Mouse (Mus musculus): Measurements from ENCODE around the gene As3mt.

As3mt gene

GRCm38 (mm10) chr19:46707296-46708151, at the start of gene As3mt:
Gene As3mt, plus strand, starts transcription at chr19:46707458.
- DNase-seq (ENCODE audit: low read depth, low spot score): peak; percentile 82

- DNase-seq (ENCODE audit: low read depth, low spot score): no peak
Measured at GRCm38 (mm10) chr19:46658348-46658747, 48.9 kb upstream of the As3mt start.

- DNase-seq (ENCODE audit: low read depth, low spot score): no peak
Measured at GRCm38 (mm10) chr19:46658851-46659250, 48.4 kb upstream of the As3mt start.

- no peak for DNase-seq (ENCODE audit: low read depth, low spot score)
Measured at GRCm38 (mm10) chr19:46661511-46661910, 45.7 kb upstream of the As3mt start.

GRCm38 (mm10) chr19:46662214-46662613, 45.0 kb upstream of the As3mt start:
- DNase-seq (ENCODE audit: low read depth, low spot score): no peak

- no peak for DNase-seq (ENCODE audit: low read depth, low spot score)
Measured at GRCm38 (mm10) chr19:46662784-46663183, 44.5 kb upstream of the As3mt start.

GRCm38 (mm10) chr19:46665474-46665873, 41.8 kb upstream of the As3mt start:
- DNase-seq (ENCODE audit: low read depth, low spot score): no peak

GRCm38 (mm10) chr19:46667300-46667699, 40.0 kb upstream of the As3mt start:
- DNase-seq (ENCODE audit: low read depth, low spot score): no peak

- no peak for DNase-seq (ENCODE audit: low read depth, low spot score)
Measured at GRCm38 (mm10) chr19:46668263-46668662, 39.0 kb upstream of the As3mt start.

GRCm38 (mm10) chr19:46669802-46670201, 37.5 kb upstream of the As3mt start:
- DNase-seq (ENCODE audit: low read depth, low spot score): no peak

GRCm38 (mm10) chr19:46670691-46671090, 36.6 kb upstream of the As3mt start:
- peak; percentile 76 for DNase-seq (ENCODE audit: low read depth, low spot score)

- DNase-seq (ENCODE audit: low read depth, low spot score): no peak
Measured at GRCm38 (mm10) chr19:46672766-46673418, 34.4 kb upstream of the As3mt start, which contains the start of gene Cyp17a1. Gene Cyp17a1, minus strand, starts transcription at chr19:46673172.

GRCm38 (mm10) chr19:46675641-46676040, 31.6 kb upstream of the As3mt start:
- no peak for DNase-seq (ENCODE audit: low read depth, low spot score)

GRCm38 (mm10) chr19:46679720-46680383, 27.4 kb upstream of the As3mt start:
- no peak for DNase-seq (ENCODE audit: low read depth, low spot score)

- DNase-seq (ENCODE audit: low read depth, low spot score): peak; percentile 91
Measured at GRCm38 (mm10) chr19:46689460-46690372, 17.5 kb upstream of the As3mt start, which contains the start of gene Borcs7. Gene Borcs7, plus strand, starts transcription at chr19:46689906.

GRCm38 (mm10) chr19:46690387-46690786, 16.9 kb upstream of the As3mt start:
- DNase-seq (ENCODE audit: low read depth, low spot score): no peak

- DNase-seq (ENCODE audit: low read depth, low spot score): no peak
Measured at GRCm38 (mm10) chr19:46691078-46691477, 16.2 kb upstream of the As3mt start.

- no peak for DNase-seq (ENCODE audit: low read depth, low spot score)
Measured at GRCm38 (mm10) chr19:46693146-46693545, 14.1 kb upstream of the As3mt start.

GRCm38 (mm10) chr19:46696482-46696881, 10.8 kb upstream of the As3mt start:
- DNase-seq (ENCODE audit: low read depth, low spot score): no peak

GRCm38 (mm10) chr19:46696943-46697342, 10.3 kb upstream of the As3mt start:
- DNase-seq (ENCODE audit: low read depth, low spot score): no peak
